Mouse (Mus musculus) induced T-regulatory cell, adult 2 months (primary cell): ENCODE measurements around the gene Gm36176.

Experiments
- DNase-seq: peaks from one replicate; pipeline ENCODE4 v3.0.0-alpha.2; 2012; ENCODE audit warnings: low read depth

Gm36176 gene

GRCm38 (mm10) chr10:77882553-77882952, 36.0 kb downstream of the Gm36176 start:
- DNase-seq, result no peak

GRCm38 (mm10) chr10:77886007-77886747, 39.6 kb downstream of the Gm36176 start:
- no peak for DNase-seq

GRCm38 (mm10) chr10:77890987-77891565, 44.5 kb downstream of the Gm36176 start:
- no peak for DNase-seq

- DNase-seq, result no peak
Measured at GRCm38 (mm10) chr10:77895562-77895961, 49.0 kb downstream of the Gm36176 start.
